Mouse (Mus musculus) c-Kit-negative CD71-positive TER-119-positive erythroid progenitor cells, embryonic 14.5 days (primary cell): Measurements from ENCODE around the gene Rtbdn.

Experiments used
- DNase-seq: peaks from one replicate; pipeline ENCODE4 v3.0.0-alpha.2; 2013; ENCODE audit warnings: low read depth, low spot score

The Rtbdn gene

GRCm38 (mm10) chr8:84979599-84980421 is 33.0 kb downstream of the Rtbdn start:
- DNase-seq: peak; percentile 85

GRCm38 (mm10) chr8:84980622-84981358 is 34.0 kb downstream of the Rtbdn start:
- no peak for DNase-seq

GRCm38 (mm10) chr8:84981644-84982498 is 35.1 kb downstream of the Rtbdn start:
- DNase-seq: no peak

- DNase-seq: no peak
Observed at GRCm38 (mm10) chr8:84982499-84983011, 35.8 kb downstream of the Rtbdn start.

- DNase-seq: no peak
Observed at GRCm38 (mm10) chr8:84984294-84985048, 37.7 kb downstream of the Rtbdn start.

DNA sequence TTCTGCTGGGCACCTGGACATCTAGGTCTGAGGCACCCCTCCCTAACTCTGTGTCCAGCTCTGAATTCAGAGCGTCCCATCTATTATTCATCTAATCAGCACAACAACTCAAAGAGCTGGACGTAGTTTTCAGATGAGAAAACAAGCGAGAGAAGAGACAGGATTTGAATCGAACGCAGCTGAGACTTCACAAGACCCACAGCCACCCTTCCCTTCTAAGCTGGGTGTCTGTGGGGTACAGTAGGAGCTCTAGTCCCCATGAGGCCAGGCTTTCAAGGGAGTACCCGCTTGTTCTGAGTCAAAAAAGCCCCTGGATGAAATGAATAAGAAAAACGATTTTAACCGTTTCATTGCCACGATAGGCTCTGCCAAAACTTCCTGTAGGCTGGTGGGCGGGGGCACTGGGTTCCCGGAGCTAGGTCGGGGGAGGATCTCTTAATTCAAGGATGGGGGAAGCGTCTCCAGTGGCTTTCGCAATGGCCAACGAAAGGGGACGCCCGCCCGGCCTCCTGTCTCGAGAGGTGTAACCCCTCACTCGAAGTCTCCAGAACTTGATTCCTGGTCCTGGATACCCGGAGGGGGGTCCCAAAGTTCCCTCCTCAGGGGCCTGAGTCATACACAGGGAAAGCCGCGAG is 38.4 kb downstream of the Rtbdn start:
- DNase-seq: no peak

GRCm38 (mm10) chr8:84985684-84986378 is 39.0 kb downstream of the Rtbdn start:
- DNase-seq: no peak

- no peak for DNase-seq
Observed at GRCm38 (mm10) chr8:84986379-84986945, 39.7 kb downstream of the Rtbdn start.

DNA sequence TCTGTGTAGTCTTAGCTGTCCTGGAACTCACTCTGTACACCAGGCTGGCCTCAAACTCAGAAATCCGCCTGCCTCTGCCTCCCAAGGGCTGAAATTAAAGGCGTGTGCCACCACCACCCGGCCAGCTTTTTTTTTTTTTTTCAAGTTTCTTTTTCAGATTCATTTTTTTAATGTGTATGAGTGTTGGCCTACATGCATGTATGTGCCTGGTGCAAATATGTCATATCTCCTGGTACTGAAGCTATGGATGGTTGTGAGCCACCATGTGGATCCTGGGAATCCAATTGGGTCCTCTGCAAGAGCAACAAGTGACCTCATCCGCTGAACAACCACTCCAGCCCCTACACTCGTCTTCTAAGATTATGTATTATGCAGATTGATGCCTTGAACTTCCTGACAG is 40.6 kb downstream of the Rtbdn start:
- no peak for DNase-seq

- no peak for DNase-seq
Observed at GRCm38 (mm10) chr8:84987903-84988302, 41.1 kb downstream of the Rtbdn start.

- DNase-seq: no peak
Observed at GRCm38 (mm10) chr8:84989311-84989731, 42.5 kb downstream of the Rtbdn start.

DNA sequence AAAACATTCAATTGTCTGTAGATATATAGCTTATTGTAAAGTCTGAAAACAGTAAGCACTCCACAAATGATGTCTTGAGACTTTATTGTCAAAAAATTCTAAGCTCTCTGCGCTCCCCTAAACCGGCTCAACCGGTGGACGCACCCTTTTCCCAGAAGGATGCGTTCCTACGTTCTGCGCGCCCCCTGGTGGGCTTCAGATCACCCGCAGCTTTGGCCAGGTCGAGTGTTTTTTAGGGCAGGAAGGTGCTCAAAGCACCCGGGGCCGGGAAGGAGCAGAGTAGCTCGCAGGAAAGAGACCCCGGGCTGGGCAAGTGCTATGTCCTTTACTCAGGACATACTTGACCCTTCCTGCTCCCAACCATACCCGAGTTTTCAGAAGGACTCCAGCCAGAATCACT is 43.0 kb downstream of the Rtbdn start:
- peak; percentile 94 for DNase-seq

GRCm38 (mm10) chr8:84990349-84990748 is 43.6 kb downstream of the Rtbdn start, which contains the start of gene Hook2:
Gene Hook2 (plus strand): TSS chr8:84990603.
- DNase-seq: peak; percentile 99

DNA sequence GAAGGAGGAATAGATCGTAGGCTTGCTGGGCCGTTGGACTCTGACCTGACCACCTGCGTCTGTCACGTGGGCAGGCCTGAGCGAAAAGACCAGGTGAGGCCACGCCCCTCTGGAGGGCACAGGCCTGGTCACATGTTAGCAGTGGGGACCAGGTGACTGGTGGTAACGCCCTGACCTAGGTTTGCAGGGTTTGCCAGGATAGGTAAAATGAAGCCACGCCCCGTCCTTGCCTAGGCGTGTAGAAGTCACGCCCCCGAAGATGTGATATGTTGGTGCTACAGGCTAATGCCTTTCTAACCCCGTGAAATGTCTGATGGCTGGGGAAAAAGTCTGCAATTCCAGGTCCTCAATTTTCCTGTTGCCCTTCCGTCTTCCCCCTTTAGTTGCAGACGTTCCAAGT is 44.0 kb downstream of the Rtbdn start:
- no peak for DNase-seq

GRCm38 (mm10) chr8:84994375-84994774 is 47.6 kb downstream of the Rtbdn start:
- no peak for DNase-seq

- DNase-seq: no peak
Observed at GRCm38 (mm10) chr8:84995680-84996079, 48.9 kb downstream of the Rtbdn start.

DNA sequence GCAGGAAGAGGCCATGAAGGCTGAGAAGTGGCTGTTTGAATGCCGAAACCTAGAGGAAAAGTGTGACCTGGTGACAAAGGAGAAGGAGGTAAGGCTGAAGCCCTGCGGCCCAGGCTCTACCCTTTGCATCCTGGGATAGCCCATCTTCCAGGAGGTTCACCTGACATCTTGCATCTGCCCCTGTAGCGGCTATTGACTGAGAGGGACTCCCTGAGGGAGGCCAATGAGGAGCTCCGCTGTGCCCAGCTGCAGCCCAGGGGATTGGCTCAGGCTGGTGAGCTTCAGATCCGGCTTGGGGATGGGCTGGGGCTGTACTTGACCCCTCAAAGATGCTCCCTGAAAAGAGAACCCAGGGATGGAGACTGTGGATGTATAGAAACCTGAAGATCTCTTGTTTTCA is 50.2 kb downstream of the Rtbdn start:
- DNase-seq: no peak

GRCm38 (mm10) chr8:84997649-84998295 is 51.0 kb downstream of the Rtbdn start:
- peak; percentile 65 for DNase-seq
